Mouse (Mus musculus): ENCODE results near the gene Calb2. TPM values are rescaled to one million over a fixed set of nuclear protein-coding genes. Genes with fewer than 3 reads are reported as not detected.
A peak's percentile ranks its signal among the peaks of the same experiment; 100 is the strongest.

Gene Calb2
- polyA plus RNA-seq, 1 experiment from 2014 or later: 38.2 TPM

GRCm38 (mm10) chr8:110140770-110141169 lies 27.2 kb downstream of the Calb2 start:
- Histone ChIP-seq H3K27me3 (ENCODE audit: control insufficient read depth, insufficient read depth, low read length) (no peaks in the 10 kb centered on the region), H3K9ac (ENCODE audit: low read depth, low read length) (no peak overlapping the region), H3K4me1 (replicated peaks; ENCODE audit: control insufficient read depth, insufficient read depth, low read length) (no peaks in the 10 kb centered on the region), H3K36me3 (ENCODE audit: control insufficient read depth, insufficient read depth, low read length) (no peaks in the 10 kb centered on the region), H3K9me3 (ENCODE audit: control insufficient read depth, low read length) (no peaks in the 10 kb centered on the region), H3K4me3 (ENCODE audit: low read depth, low read length) (no peak overlapping the region), H3K27ac (ENCODE audit: low read depth, low read length) (no peak overlapping the region), H3K4me2 (replicated peaks; ENCODE audit: low read depth, low read length) (no peak overlapping the region)
- WGBS: 76% methylated on average over 4 of the region's 4 CpGs
- ATAC-seq (ENCODE audit: low FRiP score) (no peak), DNase-seq (ENCODE audit: low spot score) (no peak)

GRCm38 (mm10) chr8:110140156-110140555 lies 27.9 kb downstream of the Calb2 start:
- H3K4me3 ChIP-seq (ENCODE audit: low read depth, low read length): no peak overlapping the region
- no peaks in the 10 kb centered on the region for H3K27me3 ChIP-seq (ENCODE audit: control insufficient read depth, insufficient read depth, low read length)
- H3K27ac ChIP-seq (ENCODE audit: low read depth, low read length): no peak overlapping the region
- DNase-seq (ENCODE audit: low spot score) (no peak), ATAC-seq (ENCODE audit: low FRiP score) (no peak)
- H3K4me1 ChIP-seq (replicated peaks; ENCODE audit: control insufficient read depth, insufficient read depth, low read length): no peaks in the 10 kb centered on the region
- H3K4me2 ChIP-seq (replicated peaks; ENCODE audit: low read depth, low read length): no peak overlapping the region
- no peaks in the 10 kb centered on the region for H3K9me3 ChIP-seq (ENCODE audit: control insufficient read depth, low read length)
- H3K9ac ChIP-seq (ENCODE audit: low read depth, low read length): no peak overlapping the region
- no peaks in the 10 kb centered on the region for H3K36me3 ChIP-seq (ENCODE audit: control insufficient read depth, insufficient read depth, low read length)
- 75% methylated on average over 3 of the region's 3 CpGs for WGBS

GRCm38 (mm10) chr8:110135515-110135914 lies 32.5 kb downstream of the Calb2 start:
- ATAC-seq (ENCODE audit: low FRiP score): no peak
- Histone ChIP-seq H3K27me3 (ENCODE audit: control insufficient read depth, insufficient read depth, low read length) (no peaks in the 10 kb centered on the region), H3K9me3 (ENCODE audit: control insufficient read depth, low read length) (no peaks in the 10 kb centered on the region), H3K9ac (ENCODE audit: low read depth, low read length) (no peak overlapping the region), H3K4me1 (replicated peaks; ENCODE audit: control insufficient read depth, insufficient read depth, low read length) (no peaks in the 10 kb centered on the region), H3K4me2 (replicated peaks; ENCODE audit: low read depth, low read length) (no peak overlapping the region), H3K27ac (ENCODE audit: low read depth, low read length) (no peak overlapping the region), H3K36me3 (ENCODE audit: control insufficient read depth, insufficient read depth, low read length) (no peaks in the 10 kb centered on the region), H3K4me3 (ENCODE audit: low read depth, low read length) (no peak overlapping the region)
- WGBS: 77% methylated on average over 7 of the region's 7 CpGs
- DNase-seq (ENCODE audit: low spot score): no peak

- H3K27me3 ChIP-seq (ENCODE audit: control insufficient read depth, insufficient read depth, low read length): no peaks in the 10 kb centered on the region
- H3K4me1 ChIP-seq (replicated peaks; ENCODE audit: control insufficient read depth, insufficient read depth, low read length): no peaks in the 10 kb centered on the region
- no peak for DNase-seq (ENCODE audit: low spot score)
- no peak overlapping the region for H3K4me2 ChIP-seq (replicated peaks; ENCODE audit: low read depth, low read length)
- no peaks in the 10 kb centered on the region for H3K36me3 ChIP-seq (ENCODE audit: control insufficient read depth, insufficient read depth, low read length)
- no peaks in the 10 kb centered on the region for H3K9me3 ChIP-seq (ENCODE audit: control insufficient read depth, low read length)
- 93% methylated on average over 8 of the region's 8 CpGs for WGBS
- H3K4me3 ChIP-seq (ENCODE audit: low read depth, low read length): no peak overlapping the region
- H3K9ac ChIP-seq (ENCODE audit: low read depth, low read length): no peak overlapping the region
- H3K27ac ChIP-seq (ENCODE audit: low read depth, low read length): no peak overlapping the region
- no peak for ATAC-seq (ENCODE audit: low FRiP score)
These were observed 33.8 kb downstream of the Calb2 start for GRCm38 (mm10) chr8:110134236-110134635.

- 25% methylated on average over 13 of the region's 13 CpGs for WGBS
- H3K36me3 ChIP-seq (ENCODE audit: control insufficient read depth, insufficient read depth, low read length): no peaks in the 10 kb centered on the region
- no peak overlapping the region for H3K27ac ChIP-seq (ENCODE audit: low read depth, low read length)
- H3K4me3 ChIP-seq (ENCODE audit: low read depth, low read length): no peak overlapping the region
- no peaks in the 10 kb centered on the region for H3K27me3 ChIP-seq (ENCODE audit: control insufficient read depth, insufficient read depth, low read length)
- no peak for ATAC-seq (ENCODE audit: low FRiP score)
- H3K9me3 ChIP-seq (ENCODE audit: control insufficient read depth, low read length): no peaks in the 10 kb centered on the region
- H3K4me2 ChIP-seq (replicated peaks; ENCODE audit: low read depth, low read length): no peak overlapping the region
- no peak overlapping the region for H3K9ac ChIP-seq (ENCODE audit: low read depth, low read length)
- H3K4me1 ChIP-seq (replicated peaks; ENCODE audit: control insufficient read depth, insufficient read depth, low read length): no peaks in the 10 kb centered on the region
- peak; percentile 92 for DNase-seq (ENCODE audit: low spot score)
These were observed 37.5 kb downstream of the Calb2 start for GRCm38 (mm10) chr8:110130537-110130936.

GRCm38 (mm10) chr8:110119715-110120114 lies 48.3 kb downstream of the Calb2 start:
- Histone ChIP-seq H3K9me3 (ENCODE audit: control insufficient read depth, low read length) (no peaks in the 10 kb centered on the region), H3K27me3 (ENCODE audit: control insufficient read depth, insufficient read depth, low read length) (no peaks in the 10 kb centered on the region), H3K4me3 (ENCODE audit: low read depth, low read length) (no peak overlapping the region), H3K9ac (ENCODE audit: low read depth, low read length) (no peak overlapping the region), H3K36me3 (ENCODE audit: control insufficient read depth, insufficient read depth, low read length) (no peaks in the 10 kb centered on the region), H3K4me2 (replicated peaks; ENCODE audit: low read depth, low read length) (no peak overlapping the region), H3K27ac (ENCODE audit: low read depth, low read length) (no peak overlapping the region), H3K4me1 (replicated peaks; ENCODE audit: control insufficient read depth, insufficient read depth, low read length) (no peaks in the 10 kb centered on the region)
- DNase-seq (ENCODE audit: low spot score): peak; percentile 26
- 45% methylated on average over 6 of the region's 6 CpGs for WGBS
- no peak for ATAC-seq (ENCODE audit: low FRiP score)

- 86% methylated on average over 3 of the region's 3 CpGs for WGBS
- H3K4me3 ChIP-seq (ENCODE audit: low read depth, low read length): no peak within 1 kb of the TSS
- no peak within 1 kb of the TSS for H3K4me2 ChIP-seq (replicated peaks; ENCODE audit: low read depth, low read length)
- no peak for DNase-seq (ENCODE audit: low spot score)
- H3K27ac ChIP-seq (ENCODE audit: low read depth, low read length): no peak within 1 kb of the TSS
- H3K4me1 ChIP-seq (replicated peaks; ENCODE audit: control insufficient read depth, insufficient read depth, low read length): no peaks in the 10 kb centered on the region
- H3K27me3 ChIP-seq (ENCODE audit: control insufficient read depth, insufficient read depth, low read length): no peaks in the 10 kb centered on the region
- no peak within 1 kb of the TSS for H3K9ac ChIP-seq (ENCODE audit: low read depth, low read length)
- no peaks in the 10 kb centered on the region for H3K36me3 ChIP-seq (ENCODE audit: control insufficient read depth, insufficient read depth, low read length)
- no peaks in the 10 kb centered on the region for H3K9me3 ChIP-seq (ENCODE audit: control insufficient read depth, low read length)
- no peak for ATAC-seq (ENCODE audit: low FRiP score)
These were observed 65.4 kb downstream of the Calb2 start, which contains the start of gene Gm17720 for GRCm38 (mm10) chr8:110102653-110103052. TSS of gene Gm17720 (minus strand) at chr8:110102753.

GRCm38 (mm10) chr8:110101676-110102075 lies 66.3 kb downstream of the Calb2 start:
- ATAC-seq (ENCODE audit: low FRiP score) (no peak), DNase-seq (ENCODE audit: low spot score) (no peak)
- Histone ChIP-seq H3K4me3 (ENCODE audit: low read depth, low read length) (no peak overlapping the region), H3K27ac (ENCODE audit: low read depth, low read length) (no peak overlapping the region), H3K36me3 (ENCODE audit: control insufficient read depth, insufficient read depth, low read length) (no peaks in the 10 kb centered on the region), H3K27me3 (ENCODE audit: control insufficient read depth, insufficient read depth, low read length) (no peaks in the 10 kb centered on the region), H3K4me2 (replicated peaks; ENCODE audit: low read depth, low read length) (no peak overlapping the region), H3K9ac (ENCODE audit: low read depth, low read length) (no peak overlapping the region), H3K9me3 (ENCODE audit: control insufficient read depth, low read length) (no peaks in the 10 kb centered on the region), H3K4me1 (replicated peaks; ENCODE audit: control insufficient read depth, insufficient read depth, low read length) (no peaks in the 10 kb centered on the region)
- 89% methylated on average over 14 of the region's 15 CpGs for WGBS

GRCm38 (mm10) chr8:110100907-110101306 lies 67.1 kb downstream of the Calb2 start, which contains the start of gene Gm21964:
TSS of gene Gm21964 (plus strand) at chr8:110101207.
- no peaks in the 10 kb centered on the region for H3K36me3 ChIP-seq (ENCODE audit: control insufficient read depth, insufficient read depth, low read length)
- no peak for DNase-seq (ENCODE audit: low spot score)
- no peaks in the 10 kb centered on the region for H3K27me3 ChIP-seq (ENCODE audit: control insufficient read depth, insufficient read depth, low read length)
- H3K9me3 ChIP-seq (ENCODE audit: control insufficient read depth, low read length): no peaks in the 10 kb centered on the region
- H3K9ac ChIP-seq (ENCODE audit: low read depth, low read length): no peak within 1 kb of the TSS
- ATAC-seq (ENCODE audit: low FRiP score): no peak
- 81% methylated on average over 10 of the region's 12 CpGs for WGBS
- no peak within 1 kb of the TSS for H3K4me3 ChIP-seq (ENCODE audit: low read depth, low read length)
- no peak within 1 kb of the TSS for H3K27ac ChIP-seq (ENCODE audit: low read depth, low read length)
- H3K4me1 ChIP-seq (replicated peaks; ENCODE audit: control insufficient read depth, insufficient read depth, low read length): no peaks in the 10 kb centered on the region
- H3K4me2 ChIP-seq (replicated peaks; ENCODE audit: low read depth, low read length): no peak within 1 kb of the TSS

Data from hindbrain, embryonic 11.5 days (tissue).